Mouse (Mus musculus) heart, embryonic 11.5 days (tissue): ENCODE measurements around the gene Cacng8. TPM values are rescaled to one million over a fixed set of nuclear protein-coding genes. Genes with fewer than 3 reads are reported as not detected.
"Not testable (repeated sequence)": the region's sequence is repeated elsewhere in the genome, so short reads cannot be mapped to it uniquely, and the experiment has no call there.

Source experiments
- ATAC-seq: fragments of 200-750 bp; cut with Nextera tagmentation; replicated peaks from 2 replicates; pipeline ENCODE4 v1.8.0; 2017; ENCODE audit warnings: moderate library complexity; ENCODE audit not compliant: insufficient number of reproducible peaks, low FRiP score, low TSS enrichment
- H3K27ac ChIP-seq: fragments of 300-500 bp; sonication (generic); 2 replicates; pipeline ENCODE4 v1.5.1; 2014; ENCODE audit warnings: mild to moderate bottlenecking, low read depth, low read length
- H3K27me3 ChIP-seq: fragments of 300-500 bp; sonication (generic); 2 replicates; pipeline ENCODE4 v1.6.1; 2014; ENCODE audit warnings: mild to moderate bottlenecking, low read length, mixed read lengths; ENCODE audit not compliant: control insufficient read depth, insufficient read depth
- H3K36me3 ChIP-seq: fragments of 300-500 bp; sonication (generic); 2 replicates; pipeline ENCODE4 v1.6.1; 2014; ENCODE audit warnings: mild to moderate bottlenecking, low read length, moderate library complexity, mixed read lengths; ENCODE audit not compliant: control insufficient read depth, insufficient read depth
- H3K4me1 ChIP-seq: fragments of 300-500 bp; sonication (generic); 2 replicates; pipeline ENCODE4 v1.6.1; 2014; ENCODE audit warnings: low read length; ENCODE audit not compliant: control insufficient read depth, insufficient read depth
- H3K4me2 ChIP-seq: fragments of 300-500 bp; sonication (generic); 2 replicates; pipeline ENCODE4 v1.6.1; 2014; ENCODE audit warnings: mild to moderate bottlenecking, moderate library complexity
- H3K4me3 ChIP-seq: fragments of 300-500 bp; sonication (generic); 2 replicates; pipeline ENCODE4 v1.5.1; 2014; ENCODE audit warnings: low read depth, low read length
- H3K9ac ChIP-seq: fragments of 300-500 bp; sonication (generic); 2 replicates; pipeline ENCODE4 v1.6.1; 2014; ENCODE audit warnings: mild to moderate bottlenecking, low read depth, low read length, moderate library complexity
- H3K9me3 ChIP-seq: fragments of 300-500 bp; sonication (generic); replicated peaks from 2 replicates; pipeline ENCODE4 v1.6.1; 2016; ENCODE audit warnings: low read length; ENCODE audit not compliant: control insufficient read depth
- WGBS: fragments of 180-500 bp; shearing (Covaris S2); extraction: QIAGEN DNeasy Blood & Tissue Kit; methylation state at CpG from one replicate; pipeline ENCODE4 v1.1.7; 2014; ENCODE audit not compliant: insufficient replicate concordance; 5-methylcytosine and 5-hydroxymethylcytosine counted together
- polyA plus RNA-seq: library from polyadenylated mRNA; unstranded; fragments of >200 nt; fragmentation: Nextera tagmentation; extraction: Ambion mirVana; gene quantifications from 2 replicates; pipeline ENCODE4 v1.2.1, GENCODE M21; 2014

The Cacng8 gene
- polyA plus RNA-seq, 1 experiment from 2014 or later: 1.7 TPM

GRCm38 (mm10) chr7:3391081-3391451 lies 583 bp downstream of the Cacng8 start:
- 4% methylated on average over 12 of the region's 12 CpGs for WGBS
- no peak overlapping the region for H3K27ac ChIP-seq
- H3K9ac ChIP-seq: no peak overlapping the region

GRCm38 (mm10) chr7:3391809-3392208 lies 1.3 kb downstream of the Cacng8 start:
- no peak for ATAC-seq
- WGBS: 21% methylated on average over 4 of the region's 4 CpGs
- H3K9me3 ChIP-seq: no peaks in the 10 kb centered on the region
- H3K9ac ChIP-seq: no peak overlapping the region
- 0 out of 2 replicates have a peak, but pooled peaks cover 2% of the 10 kb centered on the region for H3K4me1 ChIP-seq
- no peaks in the 10 kb centered on the region for H3K36me3 ChIP-seq
- H3K4me3 ChIP-seq: no peak overlapping the region
- H3K27ac ChIP-seq: no peak overlapping the region
- H3K4me2 ChIP-seq: peak overlapping the region; percentile 25
- no peaks in the 10 kb centered on the region for H3K27me3 ChIP-seq

More at GRCm38 (mm10) chr7:3391081-3391451, 583 bp downstream of the Cacng8 start:
- Histone ChIP-seq H3K4me3 (peak overlapping the region; percentile 26), H3K4me1 (0 out of 2 replicates have a peak, but pooled peaks cover 2% of the 10 kb centered on the region), H3K4me2 (peak overlapping the region; percentile 55), H3K27me3 (no peaks in the 10 kb centered on the region), H3K9me3 (no peaks in the 10 kb centered on the region), H3K36me3 (no peaks in the 10 kb centered on the region)
- ATAC-seq: no peak

- ATAC-seq: no peak; the same call in 1 of the 2 replicates
- H3K27me3 ChIP-seq: no peaks in the 10 kb centered on the region
- no peaks in the 10 kb centered on the region for H3K9me3 ChIP-seq
- H3K4me2 ChIP-seq: no peak overlapping the region
- no peak overlapping the region for H3K4me3 ChIP-seq
- no peaks in the 10 kb centered on the region for H3K36me3 ChIP-seq
- no peaks in the 10 kb centered on the region for H3K4me1 ChIP-seq
- H3K27ac ChIP-seq: no peak overlapping the region
- H3K9ac ChIP-seq: no peak overlapping the region
- 75% methylated on average over 10 of the region's 10 CpGs for WGBS
Measured at GRCm38 (mm10) chr7:3397355-3397754, 6.9 kb downstream of the Cacng8 start.

GRCm38 (mm10) chr7:3397797-3398196 lies 7.3 kb downstream of the Cacng8 start:
- no peak overlapping the region for H3K9ac ChIP-seq
- ATAC-seq: no peak
- WGBS: 55% methylated on average over 7 of the region's 7 CpGs

GRCm38 (mm10) chr7:3398363-3398762 lies 7.9 kb downstream of the Cacng8 start:
- not testable (repeated sequence) for ATAC-seq, H3K9ac ChIP-seq, H3K4me2 ChIP-seq, H3K4me1 ChIP-seq, H3K27me3 ChIP-seq, H3K4me3 ChIP-seq, H3K36me3 ChIP-seq, H3K27ac ChIP-seq, H3K9me3 ChIP-seq
- 84% methylated on average over 8 of the region's 8 CpGs for WGBS

More at GRCm38 (mm10) chr7:3397797-3398196, 7.3 kb downstream of the Cacng8 start:
- Histone ChIP-seq H3K4me2 (no peak overlapping the region), H3K27me3 (no peaks in the 10 kb centered on the region), H3K4me3 (no peak overlapping the region), H3K9me3 (no peaks in the 10 kb centered on the region), H3K36me3 (no peaks in the 10 kb centered on the region), H3K27ac (no peak overlapping the region), H3K4me1 (no peaks in the 10 kb centered on the region)

GRCm38 (mm10) chr7:3399937-3400336 lies 9.5 kb downstream of the Cacng8 start:
- H3K27me3 ChIP-seq: no peaks in the 10 kb centered on the region
- no peak overlapping the region for H3K4me3 ChIP-seq
- no peak overlapping the region for H3K9ac ChIP-seq
- H3K36me3 ChIP-seq: no peaks in the 10 kb centered on the region
- H3K4me2 ChIP-seq: no peak overlapping the region
- no peaks in the 10 kb centered on the region for H3K4me1 ChIP-seq
- no peak for ATAC-seq
- no peaks in the 10 kb centered on the region; the same call in 1 of the 2 replicates for H3K9me3 ChIP-seq
- H3K27ac ChIP-seq: no peak overlapping the region

GRCm38 (mm10) chr7:3409729-3410520 lies 19.4 kb downstream of the Cacng8 start:
- peaks cover 41% of the 10 kb centered on the region for H3K27me3 ChIP-seq
- ATAC-seq: no peak

GRCm38 (mm10) chr7:3411160-3411941 lies 20.9 kb downstream of the Cacng8 start:
- peaks cover 53% of the 10 kb centered on the region for H3K27me3 ChIP-seq
- H3K9ac ChIP-seq: peak overlapping the region; percentile 11; the same call in 1 of the 2 replicates
- no peaks in the 10 kb centered on the region for H3K36me3 ChIP-seq
- under 1% methylated on average over 33 of the region's 33 CpGs for WGBS
- peak overlapping the region; percentile 45 for H3K4me3 ChIP-seq
- no peak overlapping the region for H3K27ac ChIP-seq
- H3K4me1 ChIP-seq: peaks cover 10% of the 10 kb centered on the region; the same call in 1 of the 2 replicates
- H3K4me2 ChIP-seq: peak overlapping the region; percentile 73
- peaks cover 5% of the 10 kb centered on the region; the same call in 1 of the 2 replicates for H3K9me3 ChIP-seq
- peak; percentile 60; the same call in 1 of the 2 replicates for ATAC-seq

More at GRCm38 (mm10) chr7:3409729-3410520, 19.4 kb downstream of the Cacng8 start:
- WGBS: 53% methylated on average over 11 of the region's 11 CpGs
- Histone ChIP-seq H3K36me3 (no peaks in the 10 kb centered on the region), H3K9me3 (no peaks in the 10 kb centered on the region; the same call in 1 of the 2 replicates), H3K4me1 (peaks cover 7% of the 10 kb centered on the region; the same call in 1 of the 2 replicates), H3K9ac (no peak overlapping the region), H3K27ac (no peak overlapping the region), H3K4me2 (no peak overlapping the region), H3K4me3 (no peak overlapping the region)
